Mouse (Mus musculus): ENCODE results near the gene Dmc1. TPM values are rescaled to one million over a fixed set of nuclear protein-coding genes. Genes with fewer than 3 reads are reported as not detected.

Dmc1 gene
- total RNA-seq, 4 experiments from 2014 or later = not detected

DNA sequence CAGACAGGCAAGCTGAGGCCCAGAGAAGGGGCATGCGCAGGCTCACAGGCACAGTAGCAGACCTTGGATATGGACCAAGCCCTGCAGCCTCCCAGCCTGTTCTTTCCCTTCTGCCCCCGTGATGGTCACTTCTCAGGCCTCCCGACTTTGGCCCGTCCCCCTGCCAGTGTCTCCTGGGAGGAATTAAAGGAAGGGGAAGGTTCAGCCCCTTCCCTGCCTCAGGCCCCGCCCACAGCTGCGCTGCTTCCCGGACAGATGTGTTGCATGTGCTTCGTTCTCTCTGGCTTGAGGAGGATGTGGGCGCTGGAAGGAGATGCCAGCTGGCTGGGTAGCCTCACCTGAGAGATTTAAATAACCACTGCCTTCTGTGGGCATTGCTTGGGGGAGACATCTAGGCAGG is 91.0 kb downstream of the Dmc1 start:
- DNase-seq (ENCODE audit: low spot score in 2 of 2) = peak in 1 of 2 experiments; percentile 22

DNA sequence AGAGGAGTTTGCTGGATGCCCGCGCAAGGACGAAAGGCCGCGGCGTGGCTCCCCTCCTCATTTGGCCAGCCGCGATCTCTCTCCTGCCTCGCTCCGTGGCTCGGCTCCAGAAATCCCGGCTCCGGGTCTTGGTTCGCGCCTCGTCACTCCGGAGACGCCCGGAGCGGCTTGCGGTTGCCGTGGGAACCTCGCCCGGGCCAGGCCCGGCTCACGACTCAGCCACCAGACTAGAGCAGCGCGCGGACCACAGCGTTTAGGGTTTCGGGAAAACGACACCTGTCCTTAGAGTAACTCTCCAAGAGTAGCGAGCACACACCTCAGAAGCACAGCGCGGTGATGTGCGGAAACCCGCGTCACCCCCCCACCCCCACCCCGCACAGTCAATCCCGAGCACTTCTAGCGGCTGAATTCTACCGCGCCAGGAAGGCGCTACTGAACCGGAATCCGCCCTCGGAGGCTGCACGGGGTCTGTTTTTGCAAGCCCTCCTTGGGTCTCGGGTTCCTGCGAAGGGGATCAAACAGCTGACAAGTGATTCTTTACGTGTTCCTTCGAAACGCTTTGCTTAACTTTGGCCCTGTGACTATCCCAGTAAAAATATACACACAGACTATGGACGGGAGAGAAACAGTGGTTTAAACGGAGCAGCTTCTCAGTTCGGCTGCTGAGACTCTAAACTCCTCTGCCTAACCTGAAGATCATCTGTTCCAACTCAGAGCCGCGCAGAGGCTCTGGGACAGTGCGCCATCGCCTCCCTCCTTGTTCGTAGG is 93.2 kb downstream of the Dmc1 start:
- peak; percentile 55 to 76 for DNase-seq (ENCODE audit: low spot score in 2 of 2)

Small RNAs within 50 kb of the gene (microRNA-seq; reads per million reads assigned to microRNA genes)
- not detected for gene Gm27903

Other genes starting within 250 kb of the Dmc1 start
- 10 to 100 TPM; 18.6 to 28.1 (median 21.8) TPM for gene Tmem184b, start 201.5 kb downstream of the Dmc1 start, total RNA-seq (2022)
- 10 to 100 TPM; 54.1 to 61.3 (median 59.2) TPM for gene Csnk1e, start 149.5 kb downstream of the Dmc1 start, total RNA-seq (2022)
- under 1 TPM in 1 of 4 experiments, not detected in 3; 0.19 TPM for gene Kcnj4, start 99.9 kb downstream of the Dmc1 start, total RNA-seq (2022)
- 1 to 10 TPM in 2 of 4 experiments, under 1 TPM in 2; 0.80 to 1.2 (median 1.0) TPM for gene Kdelr3, start 88.7 kb downstream of the Dmc1 start, total RNA-seq (2022)
- gene Ddx17, start 58.4 kb downstream of the Dmc1 start, total RNA-seq (2022) = 10 to 100 TPM; 40.2 to 59.7 (median 49.7) TPM
- gene Fam227a, start 53.8 kb upstream of the Dmc1 start, total RNA-seq (2022) = 1 to 10 TPM in 1 of 4 experiments, under 1 TPM in 3; 0.27 to 1.1 (median 0.84) TPM
- 10 to 100 TPM; 14.1 to 15.8 (median 14.4) TPM for gene Cby1, start 54.1 kb upstream of the Dmc1 start, total RNA-seq (2022)
- gene Tomm22, start 65.8 kb upstream of the Dmc1 start, total RNA-seq (2022) = 10 to 100 TPM; 56.0 to 62.6 (median 58.7) TPM
- 10 to 100 TPM; 10.2 to 18.0 (median 13.5) TPM for gene Josd1, start 82.8 kb upstream of the Dmc1 start, total RNA-seq (2022)
- 10 to 100 TPM; 21.8 to 29.7 (median 24.0) TPM for gene Gtpbp1, start 85.7 kb upstream of the Dmc1 start, total RNA-seq (2022)
- 10 to 100 TPM; 76.6 to 84.7 (median 80.3) TPM for gene Sun2, start 137.4 kb upstream of the Dmc1 start, total RNA-seq (2022)
- gene Dnal4, start 172.7 kb upstream of the Dmc1 start, total RNA-seq (2022) = 1 to 10 TPM; 4.8 to 6.5 (median 5.2) TPM
- gene Nptxr, start 199.7 kb upstream of the Dmc1 start, total RNA-seq (2022) = under 1 TPM; 0.39 to 0.99 (median 0.64) TPM
- gene Npcd, start 229.1 kb upstream of the Dmc1 start, total RNA-seq (2022) = under 1 TPM in 2 of 4 experiments, not detected in 2; 0.32 to 0.47 TPM
- gene Cbx6, start 229.6 kb upstream of the Dmc1 start, total RNA-seq (2022) = 1 to 10 TPM; 6.1 to 8.5 (median 7.9) TPM

All from gastrocnemius, adult 8-10 months (tissue).